Mouse (Mus musculus) frontal cortex, postnatal 25 days (tissue): ENCODE measurements at regions not wholly inside any gene's neighbourhood (a gene's known extent, or its start where the extent isn't known, plus 50 kb on each side); places are given as distances from the start of the nearest gene placed in this dataset.

ENCODE experiments used
- DNase-seq, 2 experiments: peaks; one replicate each; pipeline ENCODE4 v3.0.0; 2022; ENCODE audit warnings: low spot score in 2 of 2

GRCm38 (mm10) chr9:32053886-32054615 is 61.9 kb upstream of the Arhgap32 start:
- no peak for DNase-seq

GRCm38 (mm10) chr9:32057427-32058115 is 58.4 kb upstream of the Arhgap32 start:
- DNase-seq = no peak

GRCm38 (mm10) chr9:32062740-32063139 is 53.2 kb upstream of the Arhgap32 start:
- no peak for DNase-seq

GRCm38 (mm10) chr9:32063541-32063940 is 52.4 kb upstream of the Arhgap32 start:
- no peak for DNase-seq

GRCm38 (mm10) chr9:32064007-32064550 is 51.9 kb upstream of the Arhgap32 start:
- DNase-seq = no peak
